Mouse (Mus musculus) kidney, adult 8-10 months (tissue): ENCODE measurements at regions not wholly inside any gene's neighbourhood (a gene's known extent, or its start where the extent isn't known, plus 50 kb on each side); places are given as distances from the start of the nearest gene placed in this dataset.
"Not testable (repeated sequence)": the region's sequence is repeated elsewhere in the genome, so short reads cannot be mapped to it uniquely, and the experiment has no call there.

Experiments used
- DNase-seq, 2 experiments: peaks; one replicate each; pipeline ENCODE4 v3.0.0; 2022

DNA sequence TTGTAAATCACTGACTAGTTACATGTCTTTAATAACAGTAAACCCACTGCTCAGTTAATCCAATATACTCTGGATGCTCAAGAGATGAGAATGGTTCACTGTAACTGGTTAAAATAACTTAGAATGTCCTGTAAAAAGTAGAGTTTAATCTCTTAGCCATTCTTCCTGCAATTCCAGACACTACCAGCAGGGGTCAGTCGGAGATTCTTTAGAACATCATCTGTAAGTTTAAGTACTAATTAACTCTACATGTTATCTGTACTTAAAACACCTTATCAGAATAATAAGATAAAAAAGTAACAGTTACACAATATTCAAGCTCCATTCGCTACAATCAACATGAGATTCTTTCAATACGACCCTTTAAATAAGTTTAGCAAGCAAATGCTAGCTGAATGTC lies 58.7 kb upstream of the Olig3 start:
- DNase-seq = peak in 1 of 2 experiments; percentile 3

DNA sequence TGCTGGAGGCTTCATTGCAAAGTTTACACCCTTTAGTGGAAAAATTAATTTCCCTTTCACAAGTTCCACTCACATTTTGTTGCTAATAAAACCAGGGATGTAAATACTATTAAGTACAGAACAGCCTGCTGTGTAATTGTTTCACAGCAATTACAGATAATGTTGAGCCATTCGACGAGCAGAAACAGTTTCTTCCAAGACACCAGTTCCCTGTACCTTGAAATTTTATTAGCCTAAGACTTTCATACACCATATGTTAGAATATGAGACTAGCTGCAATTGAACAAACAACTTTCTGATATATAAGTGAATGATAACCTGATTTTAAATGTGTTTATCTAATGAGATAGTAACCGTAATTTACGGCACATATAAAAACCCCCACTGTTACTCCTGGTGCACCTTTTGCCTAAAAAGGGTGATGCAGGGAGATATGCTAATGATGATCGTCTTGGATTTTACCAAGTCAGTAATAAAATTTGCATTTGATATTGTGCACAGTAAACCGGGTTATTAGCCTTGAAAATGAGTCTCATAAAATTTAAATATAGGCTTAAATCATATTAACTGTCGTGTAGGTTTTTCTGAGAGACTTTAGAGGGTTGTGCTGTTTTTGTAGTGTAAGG lies 60.8 kb upstream of the Olig3 start:
- DNase-seq = no peak

DNA sequence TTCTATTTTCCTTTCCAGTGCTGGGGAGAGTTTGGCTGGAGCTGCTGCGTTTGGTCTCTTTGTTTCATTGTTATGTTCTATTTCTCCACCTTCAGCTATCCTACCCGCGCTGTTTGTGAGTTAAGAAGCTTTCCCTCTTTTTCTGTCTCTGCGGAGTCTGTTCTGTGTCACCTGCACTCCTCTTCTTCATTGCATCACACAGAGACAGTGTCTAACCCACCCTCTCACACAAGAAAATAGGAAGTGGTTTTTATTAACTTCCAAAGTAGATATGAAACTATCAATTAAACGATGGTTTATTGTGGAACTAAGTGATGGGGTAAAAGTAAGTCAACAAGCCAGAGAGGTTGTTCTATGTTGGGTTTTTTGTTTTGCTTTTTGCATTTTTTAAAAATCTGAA lies 64.9 kb upstream of the Olig3 start:
- DNase-seq = no peak

DNA sequence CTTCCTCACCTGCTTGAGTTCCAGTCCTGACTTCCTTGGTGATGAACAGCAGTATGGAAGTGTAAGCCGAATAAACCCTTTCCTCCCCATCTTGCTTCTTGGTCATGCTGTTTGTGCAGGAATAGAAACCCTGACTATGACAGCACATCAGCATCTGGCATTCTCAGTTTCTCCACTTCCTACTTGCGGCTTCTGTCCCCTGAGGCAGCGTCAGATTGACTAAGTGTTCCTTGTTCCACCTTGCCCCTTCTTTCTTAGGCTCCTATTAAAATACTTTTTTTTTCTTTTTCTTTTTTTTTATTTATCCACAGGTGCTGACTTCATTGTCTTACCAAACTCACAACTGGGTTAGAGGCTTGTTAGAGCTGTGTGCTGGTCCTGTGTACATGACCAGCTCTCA lies 65.3 kb upstream of the Olig3 start:
- not testable (repeated sequence) for DNase-seq

DNA sequence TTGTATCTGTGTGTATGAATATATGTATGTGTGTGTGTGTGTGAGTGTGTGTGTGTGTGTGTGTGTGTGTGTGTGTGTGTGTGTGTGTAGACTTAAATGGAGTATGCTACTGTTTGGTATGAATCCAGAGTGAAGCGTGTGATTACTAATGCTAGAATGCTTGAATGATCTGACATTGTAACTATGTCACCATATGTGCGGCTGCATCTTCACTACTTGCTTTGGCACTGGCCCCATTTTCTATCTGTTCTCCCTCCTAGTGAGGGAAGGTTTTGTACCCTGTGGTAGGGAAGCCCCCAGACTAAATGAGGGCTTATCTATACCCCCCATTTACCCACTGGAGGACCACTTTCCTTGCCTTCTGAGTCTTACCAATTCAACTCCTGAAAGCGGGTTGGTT lies 74.2 kb upstream of the Olig3 start:
- no peak for DNase-seq

DNA sequence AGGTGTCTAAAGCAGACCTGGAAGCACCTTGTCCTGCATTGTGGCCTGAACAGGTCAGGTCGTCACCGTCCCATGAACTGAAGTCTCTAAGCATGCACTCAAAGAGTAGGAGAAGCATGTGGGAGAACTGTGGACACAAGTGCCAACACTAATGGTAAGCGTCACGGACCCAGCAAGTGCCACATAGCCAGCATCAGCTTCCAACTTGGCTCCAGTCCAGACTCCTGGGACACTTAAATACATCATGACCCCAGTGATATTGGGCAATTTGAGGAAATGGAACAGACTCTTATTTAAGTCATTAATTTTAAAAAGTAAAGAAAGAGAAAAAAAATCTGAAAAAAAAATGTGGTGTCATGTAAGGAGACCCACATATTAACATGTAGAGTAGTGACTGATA lies 75.3 kb upstream of the Olig3 start:
- DNase-seq = no peak

DNA sequence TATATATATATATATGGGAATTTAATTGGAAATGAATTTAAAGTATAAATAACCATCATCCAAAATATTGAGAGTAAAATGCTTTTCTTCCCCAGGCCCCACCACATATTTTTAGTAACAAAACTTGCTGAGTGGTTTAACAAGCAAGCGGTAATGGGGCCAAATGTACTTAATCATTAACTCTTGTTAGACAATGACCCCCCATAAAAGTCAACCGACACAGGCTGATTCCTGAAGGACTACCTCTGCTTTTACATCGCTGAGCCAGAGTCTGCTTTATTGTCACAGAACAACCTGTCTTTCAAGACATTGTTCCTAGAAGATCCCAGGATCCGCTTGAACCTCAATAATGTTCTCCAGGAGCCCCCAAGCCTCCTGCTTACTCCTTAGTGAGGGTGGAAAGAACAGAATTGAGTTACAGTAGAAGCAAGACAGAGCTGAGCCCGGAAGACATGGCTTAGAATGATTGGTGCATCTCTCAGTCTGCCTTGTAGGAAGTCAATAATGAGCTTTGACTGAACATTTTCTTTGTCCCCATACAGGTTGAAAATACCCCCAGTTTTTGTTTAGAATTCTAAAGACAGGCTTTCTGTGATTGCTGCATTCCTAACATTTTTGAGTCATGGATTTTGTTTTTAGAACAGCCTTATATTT lies 78.0 kb upstream of the Olig3 start:
- DNase-seq = peak; percentile 15 to 38

DNA sequence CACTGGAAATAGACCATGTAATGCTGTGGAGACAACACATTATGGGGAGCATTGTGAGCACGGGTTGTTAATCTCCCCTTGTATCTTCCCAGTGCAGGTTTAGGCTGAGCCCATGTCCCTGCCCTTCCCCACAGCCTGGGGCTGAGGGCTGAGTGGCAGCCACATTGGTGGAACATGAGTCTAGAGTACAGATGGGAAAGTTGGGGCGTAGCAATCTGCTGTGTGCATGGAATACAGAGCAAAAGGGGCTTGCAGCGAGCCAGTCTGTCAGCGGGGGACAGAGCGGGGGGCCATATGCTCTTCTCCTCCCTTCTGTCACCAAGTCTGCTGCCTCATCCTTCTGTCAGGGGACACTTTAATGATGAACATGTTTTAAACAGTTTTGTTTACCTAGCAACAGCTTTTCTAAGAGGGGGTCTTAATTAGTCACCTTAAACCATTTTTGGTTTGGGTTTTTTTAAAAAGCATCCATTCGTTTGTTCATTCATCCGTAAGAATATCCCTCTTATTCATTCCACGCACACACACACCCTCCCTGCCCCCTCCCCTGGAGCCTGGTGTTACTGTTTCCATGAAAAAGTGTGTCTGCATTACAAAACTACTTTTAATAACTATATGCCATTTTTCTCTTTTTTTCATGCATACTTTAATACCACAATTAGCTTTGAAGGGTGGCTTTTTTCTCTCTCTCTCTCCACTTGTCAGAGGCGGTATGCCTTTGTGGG lies 79.1 kb upstream of the Olig3 start:
- DNase-seq = no peak

DNA sequence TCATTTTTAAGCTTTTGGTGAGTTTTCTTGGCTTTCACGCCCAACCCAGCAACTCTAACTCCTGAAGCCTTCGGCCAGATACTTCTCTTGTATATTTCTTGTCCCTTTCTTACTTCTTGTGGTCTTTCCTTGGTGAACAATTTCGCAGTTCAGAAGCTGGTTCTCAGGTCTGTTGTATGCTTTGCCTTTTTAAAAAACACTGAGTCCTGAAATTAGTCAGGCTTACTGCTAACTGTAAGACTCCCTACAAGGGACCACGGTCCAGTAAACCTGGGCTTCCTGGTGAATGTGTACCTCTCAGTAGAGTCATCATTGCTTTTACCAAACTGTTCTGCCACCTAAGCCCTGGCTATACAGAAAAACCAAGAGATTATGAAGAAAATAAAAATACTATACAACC lies 81.3 kb upstream of the Olig3 start:
- DNase-seq = no peak

DNA sequence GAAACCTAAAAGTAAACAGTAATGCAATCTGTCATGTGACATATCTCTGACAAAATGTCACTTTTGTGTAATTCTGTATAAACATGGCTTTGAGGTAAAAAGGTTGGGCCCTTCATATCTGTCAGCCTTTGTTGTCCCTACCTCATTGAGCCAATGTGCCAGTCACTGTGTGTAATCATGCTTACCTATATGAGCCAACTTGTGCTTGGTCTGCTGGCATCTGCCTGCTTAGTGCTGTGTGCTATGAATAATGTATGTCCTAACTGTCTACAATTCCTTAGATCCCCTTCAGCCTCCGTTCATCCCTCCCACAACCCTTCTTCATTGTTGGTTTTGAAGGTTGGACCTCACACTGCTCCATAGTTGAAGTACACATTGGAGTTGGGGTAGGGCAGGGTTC lies 86.9 kb upstream of the Olig3 start:
- no peak for DNase-seq

DNA sequence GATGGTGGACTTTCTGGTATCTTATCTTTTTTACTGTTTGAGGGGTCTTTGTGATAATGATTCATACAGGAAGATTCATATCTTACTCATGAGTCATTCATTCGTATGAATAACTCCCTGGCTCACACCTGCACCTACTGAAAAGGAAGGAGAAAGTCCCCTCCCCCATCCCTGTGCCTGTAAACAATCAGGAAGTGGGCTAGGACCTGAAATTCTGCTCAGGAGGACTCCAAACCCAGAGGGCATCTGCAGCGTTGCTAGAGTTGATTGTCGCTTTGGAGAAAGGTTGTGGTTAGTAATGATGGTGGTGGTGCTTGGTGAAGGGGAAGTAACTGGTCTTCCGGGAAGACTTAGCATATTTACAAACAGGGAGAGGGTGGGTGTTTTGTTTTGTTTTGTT lies 88.3 kb upstream of the Olig3 start:
- no peak for DNase-seq

DNA sequence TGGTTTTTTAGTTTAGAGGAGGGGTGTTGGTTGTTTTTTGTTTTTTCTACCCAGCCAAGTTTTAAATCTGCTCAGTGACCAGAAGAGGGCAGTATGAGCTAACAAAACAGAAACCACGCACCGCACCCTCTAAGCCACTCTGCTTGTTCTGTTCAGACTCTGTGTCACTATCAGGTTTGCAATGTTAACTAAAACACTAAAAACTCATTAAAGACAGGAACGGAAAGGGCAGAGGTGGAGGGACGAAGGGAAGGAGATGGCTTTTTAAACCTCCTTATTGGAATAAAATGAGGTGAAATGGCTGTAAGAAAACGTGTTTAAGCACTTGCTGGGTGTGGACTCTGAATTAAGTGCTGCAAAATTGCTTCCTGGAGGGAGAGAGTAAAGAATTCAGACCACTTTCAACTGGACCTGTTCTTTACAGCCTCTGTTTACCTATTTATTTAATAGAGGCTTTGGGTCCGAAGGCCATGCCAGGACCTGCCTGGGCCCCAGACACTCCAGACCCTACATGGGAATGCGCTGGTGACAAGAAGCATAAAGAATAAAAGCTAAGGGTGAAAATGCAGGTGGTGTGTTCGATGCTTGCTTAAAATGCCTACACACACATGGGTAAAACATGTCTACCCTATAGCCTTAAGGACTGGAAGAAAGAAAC lies 116.1 kb upstream of the Olig3 start:
- DNase-seq = peak; percentile 21 to 26

DNA sequence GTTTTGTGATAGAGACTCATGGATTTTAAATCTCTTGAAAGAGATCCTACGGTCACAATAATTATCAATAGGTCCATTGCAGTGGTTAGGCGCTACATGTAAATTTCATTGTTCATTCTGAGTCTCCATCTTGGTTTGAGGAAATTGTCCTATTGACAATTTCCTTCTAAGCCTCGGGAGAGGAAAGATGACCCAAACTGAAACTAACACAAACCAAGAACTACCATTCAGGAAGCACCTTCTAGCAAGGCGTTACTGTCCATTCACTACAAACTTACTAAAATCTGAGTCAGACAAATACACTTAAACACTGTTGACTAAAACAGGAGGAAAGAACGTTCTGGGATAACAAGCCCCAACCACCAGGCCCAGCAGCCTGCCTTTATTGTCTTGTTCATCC lies 140.1 kb upstream of the Olig3 start:
- no peak for DNase-seq

DNA sequence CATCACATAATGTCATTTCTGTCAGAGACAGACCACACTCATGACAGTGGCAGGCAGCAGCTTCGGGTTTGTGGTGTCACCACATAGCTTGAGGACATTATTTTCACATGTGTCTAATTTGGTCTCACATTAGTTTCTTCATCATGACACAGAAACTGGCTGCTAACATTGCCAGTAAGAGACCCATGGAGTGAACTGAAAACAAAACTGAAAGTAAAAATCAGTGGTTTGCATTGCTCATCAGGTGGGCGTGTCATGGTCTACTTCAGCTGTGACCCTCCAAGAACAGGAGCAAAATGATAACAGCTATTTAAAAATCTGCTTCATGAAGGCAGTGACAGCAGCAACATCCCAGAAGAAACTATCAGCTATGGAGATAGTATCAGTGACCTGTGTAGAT lies 146.6 kb upstream of the Olig3 start:
- DNase-seq = no peak

DNA sequence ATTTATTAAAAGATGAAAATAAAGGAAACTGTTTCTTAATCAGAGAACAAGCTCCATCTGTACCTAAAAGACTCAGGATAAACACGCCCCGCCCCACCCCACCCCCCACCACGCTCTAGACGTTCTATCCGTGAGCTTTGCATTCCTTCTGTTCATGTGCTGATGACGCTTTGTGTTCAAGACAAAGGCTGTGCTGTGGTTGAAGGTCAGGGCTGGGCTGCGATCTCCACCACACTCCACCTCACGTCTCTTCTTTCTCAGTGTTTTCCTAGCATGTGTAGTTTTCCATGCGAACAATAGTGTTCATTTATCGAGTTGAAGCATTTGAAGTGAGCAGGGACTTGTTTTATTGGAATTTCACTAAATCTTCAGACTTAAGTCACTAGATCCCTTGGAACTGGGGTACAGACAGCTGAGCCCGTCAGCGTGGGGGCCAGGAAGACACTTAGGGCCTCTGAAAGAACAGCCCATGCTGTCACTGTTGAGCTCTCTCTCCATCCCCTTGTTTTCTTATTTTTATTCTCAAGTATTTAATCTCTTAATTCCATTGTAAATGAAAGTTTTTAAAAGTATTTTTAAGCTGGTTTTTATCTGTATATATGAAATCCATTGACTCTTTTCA lies 148.1 kb upstream of the Olig3 start:
- DNase-seq = no peak

DNA sequence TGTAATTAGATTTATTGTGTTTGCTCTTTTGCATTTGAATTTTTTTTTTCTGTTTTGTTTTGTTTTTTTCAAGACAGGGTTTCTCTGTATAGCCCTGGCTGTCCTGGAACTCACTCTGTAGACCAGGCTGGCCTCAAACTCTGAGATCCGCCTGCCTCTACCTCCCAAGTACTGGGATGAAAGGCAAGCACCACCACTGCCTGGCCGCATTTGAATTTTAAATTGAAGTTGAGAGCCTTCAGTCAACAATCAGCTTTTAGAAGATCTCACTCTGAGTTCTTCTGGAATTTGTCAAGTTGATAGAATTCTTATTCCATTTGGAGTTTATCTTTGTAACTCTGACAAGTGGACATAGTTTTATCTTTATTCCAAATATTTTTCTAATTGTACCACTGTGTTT lies 148.8 kb upstream of the Olig3 start:
- no peak for DNase-seq

DNA sequence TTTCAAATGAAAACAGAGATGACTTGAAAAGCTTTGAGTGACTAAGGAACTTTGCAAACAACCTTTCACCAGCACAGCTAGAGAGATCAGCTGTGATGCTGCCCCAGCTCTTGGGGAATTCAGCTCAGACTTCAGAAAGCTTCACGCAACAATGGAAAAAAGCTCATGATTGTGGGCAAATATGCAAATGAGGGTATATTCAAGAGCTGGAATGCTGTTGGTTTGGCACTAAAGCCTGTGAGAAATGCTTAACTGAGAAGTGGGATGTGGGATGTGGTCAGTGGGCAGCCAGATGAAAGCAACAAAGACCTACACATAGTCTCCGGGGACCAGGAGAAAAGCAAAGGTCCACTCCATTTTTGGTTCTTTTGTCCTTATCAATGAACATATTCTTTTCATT lies 156.0 kb upstream of the Olig3 start:
- no peak for DNase-seq

DNA sequence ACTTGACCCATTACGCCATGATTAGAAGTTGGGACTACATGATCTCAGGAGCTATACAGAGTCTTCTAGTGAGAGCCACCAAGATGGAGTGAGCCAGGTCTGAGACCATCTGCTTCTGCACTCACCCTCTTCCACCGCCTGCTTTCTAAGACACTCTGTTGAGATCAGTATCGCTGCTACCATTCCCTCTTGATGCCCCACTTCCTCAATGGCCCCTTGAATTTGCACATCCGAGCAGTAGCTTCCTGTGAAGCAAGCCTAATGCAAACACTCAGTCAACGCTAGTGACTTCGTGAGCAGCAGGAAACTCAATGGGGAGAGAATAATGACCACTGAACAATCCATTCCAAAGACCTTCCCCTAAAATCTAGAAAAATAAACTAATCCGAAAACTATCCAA lies 160.7 kb upstream of the Olig3 start:
- no peak for DNase-seq

DNA sequence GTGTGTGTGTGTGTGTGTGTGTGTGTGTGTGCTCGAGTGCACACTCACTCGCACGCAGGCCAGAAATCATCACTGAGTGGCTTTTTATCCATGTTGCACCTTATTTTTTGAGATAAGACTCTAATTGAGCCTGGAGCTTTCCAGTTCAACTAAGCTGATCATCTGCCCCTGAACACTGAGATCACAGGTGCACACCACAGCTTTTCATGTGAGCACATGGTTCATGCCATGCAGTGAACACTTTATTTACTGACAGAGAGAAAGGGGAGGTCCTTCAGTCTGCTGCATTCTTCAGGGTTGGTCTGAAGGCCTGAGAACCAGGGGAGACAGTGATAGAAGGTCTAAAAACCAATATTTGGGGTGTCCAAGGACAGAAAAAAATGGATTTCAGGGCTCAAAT lies 161.7 kb upstream of the Olig3 start:
- no peak for DNase-seq

DNA sequence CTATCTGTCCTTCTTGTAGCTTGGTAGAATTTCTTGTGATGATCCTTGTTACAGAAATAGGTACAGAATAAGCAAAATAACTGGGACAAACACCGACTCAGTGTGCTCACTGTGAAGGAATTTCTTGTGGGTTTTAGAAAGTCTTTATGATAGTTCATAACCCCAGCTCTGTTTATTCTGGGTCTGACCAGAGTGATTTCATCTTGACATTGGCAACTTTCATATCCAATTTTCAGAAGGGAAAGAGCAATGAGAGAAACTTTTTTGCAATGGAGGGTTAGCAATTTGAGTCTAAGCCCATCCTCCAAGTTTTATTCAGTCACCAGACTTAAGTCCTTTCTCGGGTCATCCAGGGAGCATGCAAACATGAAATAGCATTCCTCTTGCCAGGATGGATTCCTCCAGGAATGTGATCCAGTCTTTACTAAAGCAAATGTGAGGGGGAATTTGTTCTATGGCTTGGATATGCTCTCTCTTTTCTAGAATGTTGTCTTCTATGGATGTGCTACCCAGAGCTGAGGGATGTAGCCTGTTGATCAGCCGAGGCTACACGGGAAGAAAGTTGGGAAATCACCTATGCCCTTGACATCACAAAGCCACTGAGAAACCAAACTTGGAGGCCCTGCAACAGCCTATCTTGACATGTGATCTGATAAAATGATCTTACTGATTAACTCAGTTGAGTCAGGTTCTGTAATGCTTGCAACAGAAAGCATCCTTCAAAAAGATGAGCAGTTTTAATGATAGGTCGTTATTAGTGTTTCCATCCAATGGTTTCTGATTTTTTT lies 163.2 kb upstream of the Olig3 start:
- no peak for DNase-seq

DNA sequence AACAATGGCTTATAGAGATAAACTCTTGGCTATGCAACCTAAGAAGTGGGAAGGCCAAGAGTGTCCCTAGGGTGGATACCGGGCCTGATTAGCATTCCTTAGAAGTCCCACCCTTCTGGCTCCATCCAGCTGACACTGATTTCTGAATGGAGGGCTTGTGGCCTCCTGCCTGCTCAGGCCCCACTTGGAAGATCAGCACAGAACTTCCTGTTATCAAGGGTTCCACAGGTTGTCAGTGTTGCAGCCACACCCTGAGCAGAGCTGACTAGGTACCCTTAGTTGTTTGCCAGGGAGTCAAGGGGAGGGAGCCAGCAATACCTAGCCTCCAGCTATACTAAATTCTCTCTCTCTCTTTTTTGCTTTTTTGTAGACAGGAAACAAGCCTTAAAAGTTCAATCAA lies 164.1 kb upstream of the Olig3 start:
- no peak for DNase-seq

DNA sequence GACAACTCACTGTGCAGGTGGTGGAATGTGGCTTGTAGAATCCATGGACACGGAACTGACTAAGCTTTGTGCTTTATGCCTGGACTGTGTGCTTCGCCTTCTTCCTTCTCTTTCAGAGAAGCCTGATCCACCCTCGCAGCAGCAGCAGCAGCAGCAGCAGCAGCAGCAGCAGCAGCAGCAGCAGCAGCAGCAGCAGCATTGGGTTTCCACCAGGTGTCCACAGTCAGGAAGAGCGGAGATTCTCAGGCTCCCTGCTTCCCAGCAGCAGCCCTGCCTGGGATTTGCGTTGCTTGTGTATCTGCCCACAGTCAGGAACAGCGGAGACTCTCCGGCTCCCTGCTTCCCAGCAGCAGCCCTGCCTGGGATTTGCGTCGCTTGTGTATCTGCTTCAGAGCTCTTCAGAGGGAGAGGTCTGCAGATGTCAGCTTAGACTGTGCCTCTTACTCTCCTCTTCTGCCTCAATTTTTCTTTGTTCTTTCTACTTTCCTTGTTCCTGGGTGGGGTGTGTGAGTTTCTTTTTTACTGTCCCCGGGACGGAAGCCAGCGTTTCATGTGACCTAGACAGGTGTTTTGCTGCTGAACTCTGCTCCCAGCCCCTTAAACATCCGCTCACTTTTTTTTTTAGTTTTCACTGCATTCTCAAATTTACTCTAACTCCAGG lies 168.1 kb upstream of the Olig3 start:
- no peak for DNase-seq
